Mouse (Mus musculus) midbrain, embryonic 14.5 days (tissue): ENCODE measurements around the gene Hmx2. TPM values are rescaled to one million over a fixed set of nuclear protein-coding genes. Genes with fewer than 3 reads are reported as not detected.

Experiments used
- ATAC-seq: fragments of 200-750 bp; cut with Nextera tagmentation; 2 replicates; pipeline ENCODE4 v1.8.0; 2017; ENCODE audit warnings: moderate number of reproducible peaks, moderate library complexity; ENCODE audit not compliant: low FRiP score, low TSS enrichment
- DNase-seq: peaks from one replicate; pipeline ENCODE4 v3.0.0-alpha.2; 2015
- H3K27ac ChIP-seq: fragments of 300-500 bp; sonication (generic); replicated peaks from 2 replicates; pipeline ENCODE4 v1.5.1; 2014; ENCODE audit warnings: mild to moderate bottlenecking, low read depth, low read length, moderate library complexity
- H3K27me3 ChIP-seq: fragments of 300-500 bp; sonication (generic); 2 replicates; pipeline ENCODE4 v1.6.1; 2014; ENCODE audit warnings: low read length, control low read depth, mixed read lengths; ENCODE audit not compliant: control insufficient read depth, insufficient read depth
- H3K36me3 ChIP-seq: fragments of 300-500 bp; sonication (generic); 2 replicates; pipeline ENCODE4 v1.6.1; 2014; ENCODE audit warnings: low read length, control low read depth; ENCODE audit not compliant: control insufficient read depth, insufficient read depth
- H3K4me1 ChIP-seq: fragments of 300-500 bp; sonication (generic); 2 replicates; pipeline ENCODE4 v1.6.1; 2014; ENCODE audit warnings: mild to moderate bottlenecking, antibody characterized with exemption, low read length, control low read depth; ENCODE audit not compliant: control insufficient read depth, insufficient read depth
- H3K4me2 ChIP-seq: fragments of 300-500 bp; sonication (generic); 2 replicates; pipeline ENCODE4 v1.6.1; 2014; ENCODE audit warnings: mild to moderate bottlenecking, low read length, moderate library complexity
- H3K4me3 ChIP-seq: fragments of 300-500 bp; sonication (generic); replicated peaks from 2 replicates; pipeline ENCODE4 v1.5.1; 2014; ENCODE audit warnings: low read depth, low read length
- H3K9ac ChIP-seq: fragments of 300-500 bp; sonication (generic); replicated peaks from 2 replicates; pipeline ENCODE4 v1.6.1; 2014; ENCODE audit warnings: mild to moderate bottlenecking, low read length, moderate library complexity
- H3K9me3 ChIP-seq: fragments of 300-500 bp; sonication (generic); 2 replicates; pipeline ENCODE4 v1.6.1; 2016; ENCODE audit warnings: low read length, control low read depth, mixed read lengths; ENCODE audit not compliant: control insufficient read depth
- WGBS: fragments of 180-500 bp; shearing (Covaris S2); extraction: QIAGEN DNeasy Blood & Tissue Kit; methylation state at CpG from one replicate; pipeline ENCODE4 v1.1.7; 2014; 5-methylcytosine and 5-hydroxymethylcytosine counted together
- polyA plus RNA-seq: library from polyadenylated mRNA; unstranded; fragments of >200 nt; fragmentation: Nextera tagmentation; extraction: Ambion mirVana; gene quantifications from 2 replicates; pipeline ENCODE4 v1.2.1, GENCODE M21; 2014

Hmx2 gene
- polyA plus RNA-seq, 1 experiment from 2014 or later = 0.09 TPM

DNA sequence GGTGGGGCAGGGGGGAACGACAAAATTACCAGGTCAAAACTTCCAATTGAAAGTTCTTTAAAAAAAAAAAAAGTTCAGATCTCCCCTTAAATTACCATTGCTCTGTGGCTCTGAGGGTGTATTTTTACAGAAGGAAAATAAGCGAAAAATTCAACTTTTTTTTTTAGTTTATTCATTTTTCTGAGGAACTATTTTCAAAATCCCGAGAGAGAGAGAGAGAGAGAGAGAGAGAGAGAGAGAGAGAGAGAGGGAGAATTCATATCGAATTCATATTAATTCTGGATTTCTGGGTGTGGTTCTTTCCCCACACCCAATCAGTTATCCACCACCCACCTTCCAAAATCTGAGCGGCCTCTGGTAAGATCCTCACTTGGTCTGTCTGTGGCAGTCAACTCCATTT, 3.7 kb upstream of the Hmx2 start:
- Histone ChIP-seq H3K9ac (no peak overlapping the region), H3K4me2 (no peak overlapping the region), H3K27ac (no peak overlapping the region), H3K36me3 (no peaks in the 10 kb centered on the region), H3K9me3 (no peaks in the 10 kb centered on the region), H3K4me1 (peaks cover 15% of the 10 kb centered on the region), H3K27me3 (peaks cover 95% of the 10 kb centered on the region), H3K4me3 (no peak overlapping the region)
- 2% methylated on average over 5 of the region's 5 CpGs for WGBS
- ATAC-seq (no peak), DNase-seq (no peak)

DNA sequence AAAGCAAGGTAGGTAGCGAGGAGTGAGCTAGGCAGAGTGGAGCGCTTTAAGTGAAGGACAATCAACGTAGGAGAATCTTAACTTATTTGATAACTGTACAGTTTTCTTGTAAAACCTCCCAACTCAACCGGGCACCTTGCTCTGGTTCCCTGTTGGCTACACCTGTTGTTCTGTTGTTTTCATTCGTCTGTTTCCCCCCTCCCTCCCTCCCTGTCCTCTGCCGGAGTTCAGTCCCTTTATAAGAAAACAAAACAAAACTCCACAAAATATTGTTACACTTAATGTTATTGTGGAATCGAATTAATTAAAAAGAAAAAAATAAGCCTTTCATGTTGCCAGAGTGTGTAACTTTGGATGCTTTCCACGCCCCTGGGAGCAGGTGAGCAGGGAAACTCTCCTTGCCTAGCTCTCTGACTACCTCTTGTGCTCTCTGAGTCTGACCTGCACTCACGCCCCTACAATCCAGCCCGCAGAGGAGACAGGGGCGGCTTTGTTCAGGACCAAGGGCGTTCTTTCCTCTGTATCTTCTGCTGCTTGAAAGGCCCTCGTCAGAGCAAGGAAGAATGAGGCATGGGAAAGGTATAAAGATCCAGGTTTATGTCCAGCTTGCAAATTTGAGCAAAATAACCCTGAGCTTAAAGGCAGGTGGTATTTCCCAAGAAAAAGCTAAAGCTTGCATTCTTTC, 2.7 kb upstream of the Hmx2 start:
- Histone ChIP-seq H3K9ac (no peak overlapping the region), H3K27me3 (peaks cover 96% of the 10 kb centered on the region), H3K4me3 (no peak overlapping the region), H3K27ac (no peak overlapping the region), H3K4me1 (peaks cover 15% of the 10 kb centered on the region), H3K9me3 (no peaks in the 10 kb centered on the region), H3K4me2 (no peak overlapping the region), H3K36me3 (no peaks in the 10 kb centered on the region)
- DNase-seq (peak; percentile 21), ATAC-seq (no peak)
- WGBS = under 1% methylated on average over 13 of the region's 13 CpGs

DNA sequence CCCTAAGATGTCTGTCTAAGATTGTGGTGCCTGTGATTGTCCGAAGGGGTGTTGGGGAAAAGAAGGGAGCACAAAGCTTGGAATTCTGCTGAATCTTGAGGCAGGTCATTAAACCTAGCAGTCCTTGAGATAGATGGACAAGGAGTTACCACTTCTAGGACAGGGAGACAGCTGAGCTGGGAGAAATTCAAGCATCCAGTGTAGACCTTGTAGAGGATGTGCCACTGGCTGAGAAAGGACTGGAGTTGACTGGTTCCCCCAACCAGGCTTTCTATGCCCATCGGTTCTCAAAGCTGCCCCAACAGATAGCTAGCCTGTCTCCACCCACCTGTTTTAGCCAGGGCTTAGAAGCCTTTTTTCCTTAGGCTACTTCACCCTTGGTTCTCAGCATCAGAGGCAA, 2.1 kb upstream of the Hmx2 start:
- Histone ChIP-seq H3K27me3 (peaks cover 96% of the 10 kb centered on the region), H3K4me2 (no peak overlapping the region), H3K9ac (no peak overlapping the region), H3K27ac (no peak overlapping the region), H3K4me1 (peaks cover 15% of the 10 kb centered on the region), H3K4me3 (no peak overlapping the region), H3K9me3 (no peaks in the 10 kb centered on the region), H3K36me3 (no peaks in the 10 kb centered on the region)
- ATAC-seq (no peak), DNase-seq (no peak)
- 3% methylated on average over 2 of the region's 2 CpGs for WGBS

DNA sequence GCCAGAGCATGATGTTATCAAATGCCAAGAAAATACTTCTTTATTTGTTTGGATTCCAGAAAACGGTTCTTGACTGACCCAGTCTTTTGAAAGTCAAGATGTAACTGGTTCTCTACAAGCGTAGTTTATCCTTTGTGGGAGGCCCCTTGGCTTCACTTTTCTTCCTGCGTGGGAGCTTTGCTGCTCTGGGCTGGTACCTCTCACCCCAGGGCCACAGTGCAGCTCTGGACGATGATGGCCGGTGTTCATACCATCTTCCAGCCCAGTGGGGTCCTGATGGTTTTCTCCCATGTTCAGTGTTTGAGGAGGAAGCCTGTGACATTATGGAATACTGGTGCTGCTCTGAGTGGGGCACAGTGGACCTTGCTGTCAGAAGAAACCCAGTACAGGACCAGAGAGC, 1.1 kb upstream of the Hmx2 start:
- no peak for ATAC-seq
- peaks cover 97% of the 10 kb centered on the region for H3K27me3 ChIP-seq
- H3K4me2 ChIP-seq = no peak overlapping the region
- no peaks in the 10 kb centered on the region for H3K36me3 ChIP-seq
- H3K4me1 ChIP-seq = peaks cover 8% of the 10 kb centered on the region; the same call in 1 of the 2 replicates
- DNase-seq = peak; percentile 3
- no peak overlapping the region for H3K9ac ChIP-seq
- H3K9me3 ChIP-seq = no peaks in the 10 kb centered on the region
- 5% methylated on average over 5 of the region's 5 CpGs for WGBS
- no peak overlapping the region for H3K27ac ChIP-seq
- H3K4me3 ChIP-seq = no peak overlapping the region

DNA sequence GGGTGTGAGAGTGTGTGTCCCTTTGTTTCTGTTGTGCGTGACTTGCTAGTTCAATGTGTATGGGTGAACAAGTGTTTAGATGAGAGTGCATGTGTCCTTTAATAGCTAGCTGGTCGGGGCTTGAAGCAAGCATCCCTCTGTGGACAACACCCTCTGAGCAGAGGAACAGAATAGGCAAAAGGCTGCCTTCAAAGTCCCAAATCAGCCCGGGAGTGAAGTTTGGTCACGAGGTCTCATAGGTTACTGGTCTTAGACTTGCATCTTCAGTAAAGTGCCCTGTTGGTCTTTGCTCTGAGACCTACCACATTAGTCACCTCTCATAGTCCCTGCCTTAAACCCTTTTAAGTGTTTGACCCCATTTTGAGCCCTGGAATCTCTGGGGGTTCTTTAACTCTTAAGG, 2.9 kb downstream of the Hmx2 start:
- H3K27me3 ChIP-seq = peaks cover 96% of the 10 kb centered on the region
- WGBS = 1% methylated on average over 4 of the region's 4 CpGs
- ATAC-seq (no peak), DNase-seq (peak; percentile 8)
- H3K36me3 ChIP-seq = no peaks in the 10 kb centered on the region
- H3K9ac ChIP-seq = no peak overlapping the region
- no peak overlapping the region for H3K4me3 ChIP-seq
- peaks cover 9% of the 10 kb centered on the region; the same call in 1 of the 2 replicates for H3K4me1 ChIP-seq
- H3K4me2 ChIP-seq = no peak overlapping the region
- no peak overlapping the region for H3K27ac ChIP-seq
- H3K9me3 ChIP-seq = no peaks in the 10 kb centered on the region

DNA sequence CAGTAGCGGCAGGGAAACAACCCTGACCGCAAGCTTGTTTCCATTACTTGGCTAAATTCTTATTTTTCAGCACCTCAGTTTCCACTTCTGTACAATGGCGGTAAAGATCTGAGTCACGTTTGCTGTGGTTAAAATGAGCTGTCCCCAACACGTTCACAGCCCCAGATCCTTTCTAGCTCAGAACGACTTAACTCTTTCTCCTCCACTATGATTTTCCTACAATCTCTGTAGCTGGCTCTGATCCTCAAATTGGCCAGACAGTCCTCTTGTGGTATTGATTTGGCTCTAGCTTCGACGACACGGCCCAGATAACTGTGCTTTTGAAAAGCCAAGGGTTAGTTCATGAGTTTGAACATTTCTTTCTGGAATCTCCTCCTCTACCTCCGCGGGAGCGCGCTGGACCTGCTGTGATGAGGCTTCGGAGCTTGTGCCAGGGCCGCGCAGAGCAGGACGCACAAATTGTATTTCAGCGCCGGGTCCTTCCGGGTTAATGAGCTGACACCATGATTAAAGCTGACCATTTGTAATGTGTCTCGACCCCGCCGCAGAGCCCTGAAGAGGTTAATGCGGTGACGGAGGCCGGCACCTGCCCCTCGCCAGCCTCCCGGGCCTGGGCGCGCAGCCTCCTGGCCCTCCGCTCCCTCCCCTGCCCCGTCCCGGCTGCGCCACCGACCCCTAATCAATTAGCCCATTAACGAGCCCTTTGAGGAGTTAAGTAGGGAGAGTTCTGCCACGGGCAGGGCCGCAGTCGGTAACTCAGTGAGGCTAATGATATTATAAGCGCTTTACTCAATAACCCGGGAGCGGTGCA, 3.6 kb downstream of the Hmx2 start:
- Histone ChIP-seq H3K9ac (no peak overlapping the region), H3K4me2 (no peak overlapping the region), H3K9me3 (no peaks in the 10 kb centered on the region), H3K27ac (no peak overlapping the region), H3K27me3 (peaks cover 95% of the 10 kb centered on the region), H3K4me3 (no peak overlapping the region), H3K4me1 (peaks cover 9% of the 10 kb centered on the region; the same call in 1 of the 2 replicates), H3K36me3 (no peaks in the 10 kb centered on the region)
- DNase-seq (peak; percentile 40), ATAC-seq (no peak)
- under 1% methylated on average over 42 of the region's 42 CpGs for WGBS

DNA sequence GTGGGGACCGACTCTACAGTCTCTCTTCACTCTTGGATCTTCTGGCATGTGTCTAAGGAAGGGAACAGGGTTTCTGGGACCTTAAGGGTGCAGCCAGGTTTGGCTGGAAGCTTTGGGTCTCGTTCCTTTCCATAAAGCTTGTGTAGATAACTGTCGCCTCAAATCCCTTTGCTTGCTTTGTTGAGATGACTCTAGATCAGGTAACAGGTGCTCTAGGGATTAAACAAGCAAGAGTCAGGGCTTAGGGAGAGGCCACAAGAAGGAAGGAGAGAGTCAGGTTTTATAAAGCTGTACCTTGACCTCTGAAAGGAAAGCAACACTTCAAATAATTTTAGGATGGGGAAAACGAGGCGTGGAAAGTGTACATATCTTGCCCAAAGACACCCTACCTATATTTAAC, 4.2 kb downstream of the Hmx2 start:
- peaks cover 9% of the 10 kb centered on the region; the same call in 1 of the 2 replicates for H3K4me1 ChIP-seq
- no peaks in the 10 kb centered on the region for H3K36me3 ChIP-seq
- H3K4me2 ChIP-seq = no peak overlapping the region
- no peak overlapping the region for H3K27ac ChIP-seq
- no peak for ATAC-seq
- DNase-seq = peak; percentile 25
- H3K4me3 ChIP-seq = no peak overlapping the region
- no peak overlapping the region for H3K9ac ChIP-seq
- peaks cover 95% of the 10 kb centered on the region for H3K27me3 ChIP-seq
- no peaks in the 10 kb centered on the region for H3K9me3 ChIP-seq
- under 1% methylated on average over 5 of the region's 5 CpGs for WGBS

DNA sequence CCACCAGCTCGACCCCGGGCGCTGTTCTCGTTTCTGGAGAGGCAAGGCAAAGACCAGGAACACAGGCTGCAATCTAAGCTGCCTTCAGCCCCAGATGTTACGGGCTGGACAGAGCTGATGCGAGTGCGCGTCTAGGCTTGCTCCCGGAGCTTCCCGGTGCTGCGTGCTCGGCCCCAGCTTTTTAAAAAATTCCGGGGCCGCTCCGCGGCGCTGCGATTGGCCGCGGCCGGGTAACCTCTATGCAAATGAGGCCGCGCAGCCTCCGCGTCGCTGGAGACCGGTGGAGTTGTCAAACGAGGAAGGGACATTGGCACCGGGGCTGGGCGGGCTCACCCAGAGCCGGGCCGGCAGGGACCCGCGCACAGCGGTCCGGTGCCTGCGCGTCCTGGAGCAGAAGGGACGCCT, 5.2 kb downstream of the Hmx2 start:
- WGBS = under 1% methylated on average over 39 of the region's 39 CpGs
- ATAC-seq (peak; percentile 34; the same call in 1 of the 2 replicates), DNase-seq (peak; percentile 63)
- peaks cover 9% of the 10 kb centered on the region; the same call in 1 of the 2 replicates for H3K4me1 ChIP-seq
- no peaks in the 10 kb centered on the region for H3K36me3 ChIP-seq
- H3K4me2 ChIP-seq = peak overlapping the region; percentile 48
- peak overlapping the region; percentile 23 for H3K4me3 ChIP-seq
- no peaks in the 10 kb centered on the region for H3K9me3 ChIP-seq
- no peak overlapping the region for H3K27ac ChIP-seq
- H3K27me3 ChIP-seq = peaks cover 95% of the 10 kb centered on the region
- H3K9ac ChIP-seq = no peak overlapping the region
